Mouse (Mus musculus): ENCODE measurements around the gene Calml4. TPM values are rescaled to one million over a fixed set of nuclear protein-coding genes. Genes with fewer than 3 reads are reported as not detected.

The Calml4 gene
- polyA plus RNA-seq, 1 experiment: 28.4 TPM

DNA sequence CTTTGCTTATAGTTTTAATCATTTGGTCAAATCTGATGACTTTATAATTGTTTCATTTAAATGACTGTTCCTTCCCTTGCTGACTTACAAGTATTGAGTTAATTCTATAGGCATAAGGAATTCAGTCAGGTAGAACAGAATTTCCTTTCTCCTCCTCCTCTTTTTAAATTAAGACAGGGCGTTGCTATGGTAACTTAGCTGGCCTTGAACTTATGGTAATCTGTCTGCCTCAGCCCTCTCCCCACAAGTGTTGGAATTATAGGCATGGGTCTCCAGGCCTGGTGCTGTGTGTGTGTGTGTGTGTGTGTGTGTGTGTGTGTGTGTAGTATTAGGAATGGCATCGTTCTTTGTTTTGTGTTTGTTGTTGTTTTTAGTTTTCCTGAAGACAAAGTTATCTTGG is 43.9 kb downstream of the Calml4 start:
- DNase-seq (ENCODE audit: low spot score): no peak

- no peak for DNase-seq (ENCODE audit: low spot score)
Measured at GRCm38 (mm10) chr9:62903841-62904240, 46.0 kb downstream of the Calml4 start.

DNA sequence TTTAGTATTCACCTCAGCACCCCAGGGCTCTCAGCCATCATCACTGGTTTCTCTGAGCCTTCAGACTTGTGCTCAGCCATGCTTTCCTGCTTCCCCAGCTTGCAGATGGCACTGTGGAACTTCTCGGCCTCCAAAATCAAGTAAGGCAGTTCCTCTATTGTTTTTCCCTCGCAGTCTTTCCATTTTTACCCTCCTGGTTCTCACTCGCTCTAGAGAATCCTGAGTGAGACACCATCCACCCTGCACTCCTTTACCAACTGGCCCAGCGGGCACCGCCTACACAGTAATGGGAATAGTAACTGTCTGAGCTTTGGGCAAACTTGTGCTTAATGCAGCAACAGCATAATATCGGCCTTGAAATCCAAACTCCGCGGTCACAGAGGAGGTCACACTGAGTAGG is 47.2 kb downstream of the Calml4 start:
- DNase-seq (ENCODE audit: low spot score): no peak

DNA sequence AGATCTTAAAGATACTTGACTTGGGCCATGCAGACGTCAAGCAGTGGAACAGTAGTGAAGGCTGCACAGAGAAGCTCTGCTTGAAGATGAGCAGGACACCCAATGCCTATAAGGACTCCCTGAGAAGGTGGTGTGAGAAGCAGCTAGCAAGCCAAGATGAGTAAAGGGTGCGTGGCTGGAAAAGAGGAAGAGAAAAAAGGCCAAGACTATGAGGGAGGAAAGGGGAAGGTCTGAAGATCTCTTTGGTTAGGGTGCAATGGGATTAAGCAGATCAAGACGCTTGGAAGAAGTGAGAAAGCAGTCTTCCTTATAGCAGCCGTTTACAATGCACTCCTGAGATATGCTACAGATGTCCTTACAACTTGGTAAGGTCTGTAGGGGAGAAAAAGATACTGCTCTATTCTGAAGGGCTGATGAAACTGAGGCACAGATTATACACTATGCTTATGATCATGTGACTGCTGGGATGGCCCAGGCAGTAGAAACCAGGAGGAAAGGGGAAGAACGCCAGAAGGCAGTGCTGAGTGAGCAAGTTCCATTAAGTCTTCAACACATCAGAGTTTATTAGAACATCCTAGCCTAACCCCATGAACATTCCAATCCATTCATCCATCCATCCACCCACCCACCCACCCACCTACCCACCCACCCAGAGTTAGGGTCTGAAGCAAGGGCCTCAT is 55.6 kb downstream of the Calml4 start:
- no peak for DNase-seq (ENCODE audit: low spot score)

- no peak for DNase-seq (ENCODE audit: low spot score)
Measured at GRCm38 (mm10) chr9:62917059-62917458, 59.2 kb downstream of the Calml4 start.

DNA sequence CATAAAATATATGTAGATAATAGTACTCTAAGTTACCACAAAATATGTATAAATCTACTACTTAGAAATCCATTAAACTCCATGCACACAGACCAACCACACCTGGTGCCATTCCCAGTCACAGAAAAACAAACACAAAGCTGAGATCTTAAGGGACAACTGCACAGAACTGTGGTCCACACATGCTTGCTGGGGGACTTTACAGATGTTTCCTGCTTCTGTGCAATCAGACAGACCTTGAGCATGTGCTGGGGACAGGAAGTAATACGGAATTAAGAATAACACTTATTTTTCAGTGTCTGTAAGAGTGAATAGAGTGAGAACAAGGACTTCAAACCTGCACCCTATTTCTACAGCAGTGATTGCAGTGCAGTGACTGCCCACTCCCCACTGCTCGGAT is 63.0 kb downstream of the Calml4 start:
- DNase-seq (ENCODE audit: low spot score): no peak

GRCm38 (mm10) chr9:62924886-62925610 is 67.2 kb downstream of the Calml4 start:
- no peak for DNase-seq (ENCODE audit: low spot score)

Other genes starting within 250 kb of the Calml4 start
- gene Itga11, start 180.3 kb upstream of the Calml4 start, polyA plus RNA-seq (2012; rRNA removed): 13.9 and 17.4 TPM in 2 replicates
- 12.6 and 15.2 TPM in 2 replicates for gene Fem1b, start 46.1 kb upstream of the Calml4 start, polyA plus RNA-seq (2012; rRNA removed)
- 26.5 and 33.1 TPM in 2 replicates for gene Cln6, start 19.3 kb upstream of the Calml4 start, polyA plus RNA-seq (2012; rRNA removed)
- 22.4 and 23.5 TPM in 2 replicates for gene Pias1, start 129.8 kb downstream of the Calml4 start, polyA plus RNA-seq (2012; rRNA removed)

Data from urinary bladder, adult 2 months (tissue).